Mouse (Mus musculus) embryonic fibroblast, embryonic 13.5 days (primary cell): Measurements from ENCODE around the gene C1qtnf9.

ENCODE experiments used
- CTCF ChIP-seq: IDR thresholded peaks from 2 replicates; pipeline ENCODE4 v1.5.1; 2011; ENCODE audit warnings: mild to moderate bottlenecking, control low read depth, low read length, moderate library complexity, borderline replicate concordance; ENCODE audit not compliant: insufficient read depth
- POLR2A ChIP-seq: IDR thresholded peaks from 2 replicates; pipeline ENCODE4 v1.6.1; 2011; ENCODE audit warnings: low read depth, mild to moderate bottlenecking, control low read depth, low read length, moderate library complexity

- TF ChIP-seq POLR2A (no peak), CTCF (no peak)
Measured at GRCm38 (mm10) chr14:60806891-60807344, 39.0 kb downstream of the C1qtnf9 start.
